Mouse (Mus musculus) pancreas, adult 10 weeks (tissue): ENCODE results near the gene Stambpl1. TPM values are rescaled to one million over a fixed set of nuclear protein-coding genes. Genes with fewer than 3 reads are reported as not detected.

ENCODE experiments used
- polyA plus RNA-seq: library from polyadenylated mRNA; stranded (reverse); fragments of 350-450 nt; fragmentation: Illumina TruSeq; extraction: RNeasy Lipid Tissue Mini Kit (QIAGEN cat#74804); gene quantifications from one replicate; pipeline ENCODE4 v1.2.3, GENCODE M21; 2015; ENCODE audit warnings: low read depth, low replicate concordance; ENCODE audit not compliant: insufficient read depth

Gene Stambpl1
- polyA plus RNA-seq, result 2.7 TPM

GRCm38 (mm10) chr19:34192008-34192963 lies at the start of gene Stambpl1:
Gene Stambpl1, plus strand, starts transcription at chr19:34192229.

DNA sequence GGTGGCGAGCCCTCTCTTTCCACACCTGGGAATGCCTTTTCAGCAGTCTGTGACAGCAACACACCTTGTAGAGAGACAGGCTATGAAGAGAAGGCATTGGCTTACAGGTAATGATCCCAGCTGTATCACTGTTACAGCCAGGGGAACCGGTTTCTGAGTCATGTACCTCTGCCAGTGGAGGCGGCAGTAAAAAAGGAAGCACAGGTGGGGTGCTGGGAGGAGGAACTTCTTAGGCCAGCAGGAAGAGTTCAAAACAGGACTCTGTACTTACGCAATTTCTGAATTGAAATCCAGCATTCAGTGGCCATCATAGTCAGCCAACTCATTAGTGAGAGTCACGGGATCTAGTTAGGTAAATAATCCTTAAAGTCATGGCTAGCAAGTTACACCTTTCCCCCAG lies 26.1 kb upstream of the Stambpl1 start, which contains the start of gene Ankrd22:
Gene Ankrd22 (minus strand): TSS at position 163 of the 400 bp plus-strand sequence.

GRCm38 (mm10) chr19:34254880-34255681 lies 63.1 kb downstream of the Stambpl1 start, which contains the start of gene Acta2:
Gene Acta2, minus strand, starts transcription at chr19:34255590.

Other genes starting within 250 kb of the Stambpl1 start
- not detected for gene Lipf, start 231.0 kb upstream of the Stambpl1 start, polyA plus RNA-seq
- gene Lipk, start 183.9 kb upstream of the Stambpl1 start, polyA plus RNA-seq, result not detected
- not detected for gene Lipn, start 124.9 kb upstream of the Stambpl1 start, polyA plus RNA-seq
- gene Lipm, start 91.3 kb upstream of the Stambpl1 start, polyA plus RNA-seq, result not detected
- gene Ankrd22, start 26.2 kb upstream of the Stambpl1 start, polyA plus RNA-seq, result not detected
- 99.8 TPM for gene Acta2, start 63.4 kb downstream of the Stambpl1 start, polyA plus RNA-seq
- 5.4 TPM for gene Fas, start 98.4 kb downstream of the Stambpl1 start, polyA plus RNA-seq